Mouse (Mus musculus): ENCODE measurements around the gene Shc4.

GRCm38 (mm10) chr2:125672568-125672956 is 51.4 kb downstream of the Shc4 start:
- TF ChIP-seq CTCF (conservative IDR thresholded peaks at IDR 0.05; ENCODE audit: low read length) (no peak), POU5F1 (IDR thresholded peaks at IDR 0.05; ENCODE audit: borderline replicate concordance, low read length) (no peak)
